In genomic region chr1:14097567-14098228, GRCm38 (mm10) we compare ENCODE assay signal across 16 mouse cellular contexts.
DNase-seq lines count a peak whose midpoint lies in the region; ATAC-seq and TF ChIP-seq lines count a peak whose summit lies in the region.
"Had no signal": no experiment of that assay in that cellular context is flagged by ENCODE, and none has a peak within 500 bp of the region (broad histone marks: within the 10 kb centered on the region; RNA-seq: fewer than 3 reads in every experiment).

No protein-coding gene starts in this region.

- no peaks in the 10 kb centered on the region for H3K27me3 ChIP-seq in forebrain, embryonic 11.5 days (ENCODE audit: control insufficient read depth, insufficient read depth, low read length)
- no peaks in the 10 kb centered on the region for H3K27me3 ChIP-seq in hindbrain, embryonic 16.5 days (replicated peaks; ENCODE audit: control insufficient read depth, insufficient read depth, low read length)
- no peaks in the 10 kb centered on the region for H3K27me3 ChIP-seq in liver, embryonic 11.5 days (replicated peaks; ENCODE audit: control insufficient read depth, insufficient read depth, low read length)
- no peaks in the 10 kb centered on the region; the same call in 1 of the 2 replicates for H3K27me3 ChIP-seq in heart, embryonic 11.5 days (ENCODE audit: control insufficient read depth, insufficient read depth, low read length)
- H3K27me3 ChIP-seq: liver, embryonic 12.5 days; Patski had no signal

- peak; percentile 95 for ATAC-seq in forebrain, embryonic 11.5 days (replicated peaks; ENCODE audit: low FRiP score)
- peak; percentile 52; the same call in 1 of the 2 replicates for ATAC-seq in hindbrain, embryonic 16.5 days
- no peak for ATAC-seq in liver, embryonic 11.5 days (replicated peaks; ENCODE audit: low FRiP score)
- ATAC-seq in heart, embryonic 11.5 days (replicated peaks; ENCODE audit: insufficient number of reproducible peaks, low FRiP score, low TSS enrichment) = no peak
- ATAC-seq: CD4-positive, CD25-positive, alpha-beta regulatory T cell, adult 4 months; liver, embryonic 12.5 days; lung, postnatal 0 days; Patski had no signal

- H3K27ac ChIP-seq in ES-E14 (ENCODE audit: insufficient read depth, low read depth, low read length, poor library complexity, severe bottlenecking) = no peak overlapping the region
- peak overlapping the region; percentile 19; the same call in 1 of the 2 replicates for H3K27ac ChIP-seq in forebrain, embryonic 11.5 days (ENCODE audit: low read depth, low read length)
- no peak overlapping the region for H3K27ac ChIP-seq in hindbrain, embryonic 16.5 days (ENCODE audit: low read depth, low read length)
- no peak overlapping the region for H3K27ac ChIP-seq in liver, embryonic 11.5 days (ENCODE audit: low read depth, low read length)
- H3K27ac ChIP-seq in heart, embryonic 11.5 days (ENCODE audit: low read depth, low read length) = no peak overlapping the region
- H3K27ac ChIP-seq: liver, embryonic 12.5 days had no signal

- peak; percentile 26 for DNase-seq in ES-E14 (ENCODE audit: low read depth, low spot score)
- DNase-seq in ZHBTc4 (ENCODE audit: low read depth, low spot score) = peak; percentile 39
- DNase-seq in forebrain, embryonic 11.5 days (ENCODE audit: low spot score) = peak; percentile 63
- DNase-seq in thymus, postnatal 0 days (ENCODE audit: low spot score) = no peak
- no peak for DNase-seq in liver, embryonic 11.5 days (ENCODE audit: low spot score)
- no peak for DNase-seq in adrenal gland, postnatal 36 days
- DNase-seq: adrenal gland, postnatal 10 days; heart, postnatal 14 days; kidney, adult 18-20 months; thymus, adult 18-20 months had no signal

- WGBS in forebrain, embryonic 11.5 days = 10% methylated on average over 5 of the region's 5 CpGs
- WGBS in hindbrain, embryonic 16.5 days = 16% methylated on average over 5 of the region's 5 CpGs
- 35% methylated on average over 5 of the region's 5 CpGs for WGBS in liver, embryonic 11.5 days
- 34% methylated on average over 5 of the region's 5 CpGs for WGBS in heart, embryonic 11.5 days (ENCODE audit: insufficient replicate concordance)

- H3K9ac ChIP-seq in ES-E14 (ENCODE audit: insufficient read depth, low read depth, low read length, poor library complexity, severe bottlenecking) = no peak overlapping the region
- H3K9ac ChIP-seq in forebrain, embryonic 11.5 days (ENCODE audit: low read length) = no peak overlapping the region
- H3K9ac ChIP-seq in hindbrain, embryonic 16.5 days (ENCODE audit: low read depth, low read length) = no peak overlapping the region
- no peak overlapping the region for H3K9ac ChIP-seq in liver, embryonic 11.5 days (ENCODE audit: low read depth, low read length)
- H3K9ac ChIP-seq in heart, embryonic 11.5 days (ENCODE audit: low read depth, low read length) = no peak overlapping the region
- H3K9ac ChIP-seq: liver, embryonic 12.5 days had no signal

- no peaks in the 10 kb centered on the region for H3K36me3 ChIP-seq in ES-E14 (ENCODE audit: control insufficient read depth, insufficient read depth, low read length, poor library complexity, severe bottlenecking)
- no peaks in the 10 kb centered on the region for H3K36me3 ChIP-seq in forebrain, embryonic 11.5 days (ENCODE audit: control insufficient read depth, insufficient read depth, low read length)
- no peaks in the 10 kb centered on the region for H3K36me3 ChIP-seq in hindbrain, embryonic 16.5 days (ENCODE audit: control insufficient read depth, insufficient read depth, low read length)
- no peaks in the 10 kb centered on the region for H3K36me3 ChIP-seq in liver, embryonic 11.5 days (ENCODE audit: control insufficient read depth, insufficient read depth, low read length)
- no peaks in the 10 kb centered on the region for H3K36me3 ChIP-seq in heart, embryonic 11.5 days (ENCODE audit: control insufficient read depth, insufficient read depth, low read length)
- H3K36me3 ChIP-seq: liver, embryonic 12.5 days had no signal

- no peaks in the 10 kb centered on the region for H3K9me3 ChIP-seq in ES-E14 (ENCODE audit: control insufficient read depth, insufficient read depth, low read depth, low read length)
- no peaks in the 10 kb centered on the region for H3K9me3 ChIP-seq in forebrain, embryonic 11.5 days (ENCODE audit: control insufficient read depth, low read length)
- no peaks in the 10 kb centered on the region for H3K9me3 ChIP-seq in hindbrain, embryonic 16.5 days (ENCODE audit: control insufficient read depth, low read length)
- H3K9me3 ChIP-seq in liver, embryonic 11.5 days (ENCODE audit: control insufficient read depth, low read length) = no peaks in the 10 kb centered on the region
- no peaks in the 10 kb centered on the region for H3K9me3 ChIP-seq in heart, embryonic 11.5 days (replicated peaks; ENCODE audit: control insufficient read depth, low read length)
- H3K9me3 ChIP-seq: liver, embryonic 12.5 days had no signal

- H3K4me2 ChIP-seq in forebrain, embryonic 11.5 days (ENCODE audit: low read depth, low read length, severe bottlenecking) = 0 out of 2 replicates have a peak overlapping the region, but pooled peaks have one; percentile 18
- no peak overlapping the region for H3K4me2 ChIP-seq in hindbrain, embryonic 16.5 days (ENCODE audit: low read length)
- H3K4me2 ChIP-seq in liver, embryonic 11.5 days = no peak overlapping the region
- H3K4me2 ChIP-seq in heart, embryonic 11.5 days = no peak overlapping the region
- H3K4me2 ChIP-seq: liver, embryonic 12.5 days had no signal

- H3K4me1 ChIP-seq in ES-E14 (ENCODE audit: control insufficient read depth in 2 of 2, insufficient read depth in 2 of 2, low read length in 2 of 2, poor library complexity in 1 of 2) = no peaks in the 10 kb centered on the region
- H3K4me1 ChIP-seq in forebrain, embryonic 11.5 days (replicated peaks; ENCODE audit: control insufficient read depth, insufficient read depth, low read length) = peaks cover 8% of the 10 kb centered on the region; the same call in 1 of the 2 replicates
- peaks cover 3% of the 10 kb centered on the region; the same call in 1 of the 2 replicates for H3K4me1 ChIP-seq in hindbrain, embryonic 16.5 days (ENCODE audit: control insufficient read depth, insufficient read depth, low read depth, low read length)
- H3K4me1 ChIP-seq in liver, embryonic 11.5 days (replicated peaks; ENCODE audit: control insufficient read depth, insufficient read depth, low read length) = no peaks in the 10 kb centered on the region
- peaks cover 5% of the 10 kb centered on the region; the same call in 1 of the 2 replicates for H3K4me1 ChIP-seq in heart, embryonic 11.5 days (ENCODE audit: control insufficient read depth, insufficient read depth, low read length)
- H3K4me1 ChIP-seq: liver, embryonic 12.5 days had no signal

- in situ Hi-C loops in ES-E14 (cut with MboI; ENCODE audit: low sequenced_read_pairs in 2 of 2, unreplicated experiment in 2 of 2) = no loop called here

- no peak overlapping the region for H3K4me3 ChIP-seq in ES-E14 (ENCODE audit: insufficient read depth in 1 of 2, low read depth in 1 of 2, low read length in 2 of 2, poor library complexity in 1 of 2, severe bottlenecking in 1 of 2)
- no peak overlapping the region for H3K4me3 ChIP-seq in forebrain, embryonic 11.5 days (ENCODE audit: low read depth, low read length)
- no peak overlapping the region for H3K4me3 ChIP-seq in hindbrain, embryonic 16.5 days (ENCODE audit: low read length)
- no peak overlapping the region for H3K4me3 ChIP-seq in liver, embryonic 11.5 days (ENCODE audit: low read depth, low read length)
- H3K4me3 ChIP-seq in heart, embryonic 11.5 days (ENCODE audit: low read depth, low read length) = no peak overlapping the region
- H3K4me3 ChIP-seq: liver, embryonic 12.5 days had no signal

TF ChIP-seq in ES-E14, 5 proteins besides CTCF, POLR2A, EP300 and RAD21:
- TF ChIP-seq MAFK (IDR thresholded peaks at IDR 0.05; ENCODE audit: insufficient read depth, low read depth, low read length) (no peak), ZNF384 (IDR thresholded peaks at IDR 0.05; ENCODE audit: low read depth, low read length) (no peak), ZC3H11A (IDR thresholded peaks at IDR 0.05; ENCODE audit: borderline replicate concordance, low read depth, low read length) (no peak), CHD2 (IDR thresholded peaks at IDR 0.05; ENCODE audit: low read depth, low read length) (no peak), HCFC1 (IDR thresholded peaks at IDR 0.05; ENCODE audit: borderline replicate concordance, insufficient read depth, low read length) (no peak)

Comparison
In these comparisons a context has a peak if more than half of its experiments do, and no peak if none do; other contexts are left out.
1. DNase-seq: peak in ES-E14 (single experiment), ZHBTc4 (single experiment) and forebrain, embryonic 11.5 days (single experiment); none in thymus, postnatal 0 days (single experiment), liver, embryonic 11.5 days (single experiment) and adrenal gland, postnatal 36 days (0 of 2).
2. ATAC-seq: peak in forebrain, embryonic 11.5 days (single experiment) and hindbrain, embryonic 16.5 days (single experiment); none in liver, embryonic 11.5 days (single experiment) and heart, embryonic 11.5 days (single experiment).